Mouse (Mus musculus): ENCODE data around the gene Osgin1. TPM values are rescaled to one million over a fixed set of nuclear protein-coding genes. Genes with fewer than 3 reads are reported as not detected.

Osgin1 gene
- polyA plus RNA-seq (2012; rRNA removed): 37.3 and 67.4 TPM in 2 replicates

DNA sequence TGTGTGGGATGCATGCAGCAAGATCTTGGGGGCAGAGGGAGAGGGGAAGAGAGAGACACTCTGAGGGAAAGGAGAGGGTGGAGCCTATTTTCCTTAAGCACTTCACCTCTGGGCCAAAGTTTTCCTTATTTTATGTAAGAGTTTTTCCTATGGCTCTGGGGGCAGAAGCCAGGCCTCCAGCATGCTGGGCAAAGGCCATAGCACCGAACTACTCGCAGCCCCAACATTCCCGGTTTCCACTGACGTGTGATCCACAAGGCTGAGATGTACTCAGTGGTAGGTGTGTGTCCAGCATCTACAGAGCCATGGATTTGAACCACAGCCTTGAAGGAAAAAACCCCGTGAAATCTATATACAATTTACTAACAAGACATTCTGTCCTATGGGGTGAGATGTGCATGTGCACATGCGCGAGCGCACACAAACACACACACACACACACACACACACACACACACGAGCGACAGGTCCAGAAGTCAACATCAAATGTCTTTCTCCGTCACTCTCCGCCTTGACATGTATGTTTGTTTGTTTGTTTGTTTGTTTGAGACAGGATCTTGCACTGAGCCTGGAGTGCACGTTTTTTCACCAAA lies at the start of gene Osgin1:
Gene Osgin1, plus strand, starts transcription at position 543 of the 593 bp plus-strand sequence.

GRCm38 (mm10) chr8:119394524-119395026 lies 39.3 kb upstream of the Osgin1 start, which contains the start of gene Mlycd:
Mlycd (plus strand) TSS chr8:119394878.

DNA sequence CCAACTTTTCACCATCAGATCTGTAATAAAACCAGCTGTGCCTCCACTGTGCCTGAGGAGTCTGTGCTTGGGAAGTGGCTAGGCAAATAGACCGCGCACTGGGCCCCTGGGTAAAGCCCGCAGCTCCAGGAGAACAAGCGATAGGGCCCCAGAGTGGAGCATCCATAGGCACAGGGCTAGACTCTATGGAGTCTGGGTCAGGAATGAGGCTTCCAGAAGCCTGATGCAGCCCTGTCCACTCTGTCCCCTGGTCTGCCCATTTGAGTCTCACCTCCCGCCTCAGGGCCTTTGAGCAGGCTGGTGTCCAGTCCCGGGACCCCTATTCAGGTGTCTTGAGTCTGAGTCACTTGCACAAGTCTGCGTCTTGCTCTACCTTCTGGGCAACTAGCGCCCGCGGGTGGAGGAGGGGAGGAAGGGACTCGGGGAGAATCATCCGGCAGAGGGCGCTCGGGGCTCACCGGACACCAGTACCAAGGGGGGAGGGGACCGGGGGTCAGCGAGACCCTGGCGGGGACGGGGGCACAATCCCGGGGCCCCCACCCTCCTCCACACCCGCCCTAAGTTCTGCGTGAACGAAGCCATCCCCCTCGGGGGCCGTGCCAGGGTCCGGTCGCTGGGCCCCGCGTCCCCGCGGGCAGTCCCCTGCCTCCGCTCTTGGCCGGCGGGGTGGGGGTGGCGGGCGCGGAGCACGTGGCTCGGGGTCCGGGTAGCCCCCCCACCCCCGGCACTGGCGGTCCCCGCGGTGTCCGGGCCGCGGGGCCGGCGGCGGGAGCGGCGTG lies 12.5 kb downstream of the Osgin1 start, which contains the start of gene Necab2:
Gene Necab2, plus strand, starts transcription at position 509 of the 779 bp plus-strand sequence.

Other genes with a start within 250 kb of the Osgin1 start
- gene Hsbp1, start 89.6 kb upstream of the Osgin1 start, polyA plus RNA-seq (2012; rRNA removed): 68.5 and 90.2 TPM in 2 replicates
- gene Mlycd, start 39.2 kb upstream of the Osgin1 start, polyA plus RNA-seq (2012; rRNA removed): 54.0 and 55.0 TPM in 2 replicates
- 0.74 and 1.2 TPM in 2 replicates for gene Necab2, start 12.6 kb downstream of the Osgin1 start, polyA plus RNA-seq (2012; rRNA removed)
- gene Slc38a8, start 67.6 kb downstream of the Osgin1 start, polyA plus RNA-seq (2012; rRNA removed): 0.17 and 0.19 TPM in 2 replicates
- gene Mbtps1, start 124.6 kb downstream of the Osgin1 start, polyA plus RNA-seq (2012; rRNA removed): 68.3 and 75.2 TPM in 2 replicates
- 24.6 and 27.3 TPM in 2 replicates for gene Hsdl1, start 141.1 kb downstream of the Osgin1 start, polyA plus RNA-seq (2012; rRNA removed)
- 0.55 and 1.1 TPM in 2 replicates for gene Dnaaf1, start 141.1 kb downstream of the Osgin1 start, polyA plus RNA-seq (2012; rRNA removed)
- 38.8 and 42.2 TPM in 2 replicates for gene Taf1c, start 171.1 kb downstream of the Osgin1 start, polyA plus RNA-seq (2012; rRNA removed)
- 0.16 TPM in 1 of 2 replicates, not detected in the other for gene Adad2, start 178.6 kb downstream of the Osgin1 start, polyA plus RNA-seq (2012; rRNA removed)
- gene Kcng4, start 201.6 kb downstream of the Osgin1 start, polyA plus RNA-seq (2012; rRNA removed): 1.5 and 1.8 TPM in 2 replicates
- gene Wfdc1, start 232.2 kb downstream of the Osgin1 start, polyA plus RNA-seq (2012; rRNA removed): 158 and 167 TPM in 2 replicates